Mouse (Mus musculus) forebrain, embryonic 10.5 days (tissue): ENCODE measurements around the gene Cacng8. TPM values are rescaled to one million over a fixed set of nuclear protein-coding genes. Genes with fewer than 3 reads are reported as not detected.

Source experiments
- DNase-seq: peaks from one replicate; pipeline ENCODE4 v3.0.0-alpha.2; 2017; ENCODE audit warnings: low spot score; ENCODE audit errors: extremely low spot score
- H3K27ac ChIP-seq: fragments of 300-500 bp; sonication (generic); 2 replicates; pipeline ENCODE4 v1.5.1; 2016; ENCODE audit warnings: mild to moderate bottlenecking
- H3K27me3 ChIP-seq: fragments of 300-500 bp; sonication (generic); 2 replicates; pipeline ENCODE4 v1.6.1; 2016; ENCODE audit warnings: mild to moderate bottlenecking; ENCODE audit not compliant: poor library complexity, severe bottlenecking
- H3K36me3 ChIP-seq: fragments of 300-500 bp; sonication (generic); replicated peaks from 2 replicates; pipeline ENCODE4 v1.6.1; 2016; ENCODE audit warnings: mild to moderate bottlenecking, moderate library complexity
- H3K4me1 ChIP-seq: fragments of 300-500 bp; sonication (generic); 2 replicates; pipeline ENCODE4 v1.6.1; 2016
- H3K4me3 ChIP-seq: fragments of 300-500 bp; sonication (generic); 2 replicates; pipeline ENCODE4 v1.5.1; 2016; ENCODE audit warnings: mild to moderate bottlenecking, moderate library complexity
- H3K9me3 ChIP-seq: fragments of 300-500 bp; sonication (generic); 2 replicates; pipeline ENCODE4 v1.6.1; 2016; ENCODE audit warnings: mild to moderate bottlenecking, moderate library complexity
- WGBS: fragments of 180-500 bp; shearing (Covaris S2); methylation state at CpG from one replicate; pipeline ENCODE4 v1.1.7; 2016; 5-methylcytosine and 5-hydroxymethylcytosine counted together
- polyA plus RNA-seq: library from polyadenylated mRNA; unstranded; fragments of >200 nt; fragmentation: Nextera tagmentation; extraction: Ambion mirVana; gene quantifications from 2 replicates; pipeline ENCODE4 v1.2.1, GENCODE M21; 2016

Gene Cacng8
- 6.7 and 7.1 TPM in 2 replicates for polyA plus RNA-seq

DNA sequence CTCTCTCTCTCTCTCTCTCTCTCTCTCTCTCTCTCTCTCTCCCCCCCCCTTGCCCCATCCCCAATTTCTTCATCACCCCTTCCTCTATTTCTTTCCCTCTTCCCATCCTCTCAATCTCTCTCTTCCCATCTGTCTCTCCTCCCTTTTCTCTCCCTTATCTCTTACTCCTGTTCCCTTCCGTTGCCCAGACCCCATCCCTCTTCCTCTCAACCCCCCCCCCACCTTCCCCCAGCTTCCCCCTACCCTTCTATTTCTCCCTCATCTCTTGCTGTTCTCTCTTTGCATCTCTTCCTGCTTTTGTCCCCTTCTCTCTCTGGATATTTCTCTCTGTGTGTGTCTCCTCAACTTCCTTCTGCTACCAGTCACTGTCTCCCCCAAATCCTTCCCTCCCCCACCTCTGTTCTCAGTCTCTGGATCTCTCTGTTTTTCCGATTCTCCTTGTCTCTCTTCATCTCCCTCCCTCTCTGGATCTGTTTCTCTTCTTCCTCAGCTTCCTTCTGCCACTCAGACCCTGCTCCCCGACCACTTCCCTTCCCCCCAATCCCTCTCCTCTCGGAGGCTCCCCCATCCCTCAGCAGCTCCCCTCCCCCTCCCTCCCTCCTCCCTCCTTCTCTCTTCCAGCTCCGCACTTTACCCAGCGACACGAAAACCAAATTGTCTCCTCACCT is at the start of gene Cacng8:
Cacng8 (plus strand) TSS at position 271 of the 668 bp plus-strand sequence.
- H3K4me1 ChIP-seq: peaks cover 48% of the 10 kb centered on the region
- peaks cover 6% of the 10 kb centered on the region; the same call in 1 of the 2 replicates for H3K9me3 ChIP-seq
- H3K36me3 ChIP-seq: peaks cover 19% of the 10 kb centered on the region
- no peaks in the 10 kb centered on the region for H3K27me3 ChIP-seq
- peak within 1 kb of the TSS; percentile 56 for H3K4me3 ChIP-seq
- H3K27ac ChIP-seq: peak within 1 kb of the TSS; percentile 85
- peak; percentile 34 for DNase-seq
- WGBS: under 1% methylated on average over 7 of the region's 7 CpGs

GRCm38 (mm10) chr7:3343861-3344260 is 46.6 kb upstream of the Cacng8 start:
- DNase-seq: no peak
- peaks cover 92% of the 10 kb centered on the region for H3K36me3 ChIP-seq
- H3K4me1 ChIP-seq: peaks cover 15% of the 10 kb centered on the region
- H3K4me3 ChIP-seq: no peak overlapping the region
- no peaks in the 10 kb centered on the region for H3K9me3 ChIP-seq
- 0 out of 2 replicates have a peak, but pooled peaks cover 8% of the 10 kb centered on the region for H3K27me3 ChIP-seq
- 97% methylated on average over 3 of the region's 3 CpGs for WGBS
- H3K27ac ChIP-seq: no peak overlapping the region

GRCm38 (mm10) chr7:3345301-3345700 is 45.2 kb upstream of the Cacng8 start:
- no peak overlapping the region for H3K4me3 ChIP-seq
- WGBS: 95% methylated on average over 3 of the region's 3 CpGs
- DNase-seq: no peak
- H3K9me3 ChIP-seq: no peaks in the 10 kb centered on the region
- peaks cover 15% of the 10 kb centered on the region for H3K4me1 ChIP-seq
- H3K27ac ChIP-seq: no peak overlapping the region
- peaks cover 15% of the 10 kb centered on the region; the same call in 1 of the 2 replicates for H3K27me3 ChIP-seq
- peaks cover 95% of the 10 kb centered on the region for H3K36me3 ChIP-seq

DNA sequence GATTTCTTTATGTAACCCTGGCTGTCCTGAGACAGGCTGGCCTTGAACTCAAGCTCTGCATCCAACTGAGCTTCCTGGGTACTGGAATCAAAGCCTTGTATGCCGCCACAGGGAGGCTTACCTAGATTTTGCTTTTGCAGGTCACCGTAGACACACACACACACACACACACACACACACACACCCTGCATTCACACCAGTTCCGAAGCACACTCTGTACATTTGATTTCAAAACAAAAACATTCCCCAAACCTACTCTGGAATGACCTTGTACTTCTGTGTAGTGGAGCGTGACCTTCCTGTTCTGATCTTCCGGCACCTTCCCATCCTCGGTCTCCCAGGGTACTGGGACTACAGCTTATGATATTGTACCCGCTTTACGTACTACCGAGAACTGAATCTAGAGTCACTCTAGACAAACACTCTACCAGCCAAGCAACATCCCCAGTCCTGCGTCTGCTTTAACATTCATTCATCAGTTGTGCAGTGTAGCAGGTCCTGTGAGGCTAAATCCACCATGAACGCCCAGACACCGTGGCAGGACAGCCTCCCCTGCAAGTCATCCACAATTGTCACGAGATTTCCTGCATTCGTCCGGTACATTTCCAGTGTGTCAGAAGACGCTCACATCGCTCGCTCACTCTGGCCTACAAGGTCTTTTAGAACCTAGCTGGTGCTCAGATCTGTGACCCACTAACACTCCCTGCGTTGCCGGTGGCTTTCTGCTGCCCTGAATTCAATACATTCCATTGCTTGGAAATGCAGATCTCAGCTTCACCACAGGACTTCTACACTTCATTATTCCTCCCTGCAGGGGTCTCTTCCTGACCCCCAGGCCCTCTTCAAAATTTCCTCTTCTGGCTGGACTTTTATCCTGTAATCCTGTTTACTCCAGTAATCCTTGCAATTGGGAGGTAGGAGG is 42.9 kb upstream of the Cacng8 start:
- 30% methylated on average over 20 of the region's 20 CpGs for WGBS
- no peaks in the 10 kb centered on the region for H3K9me3 ChIP-seq
- H3K27ac ChIP-seq: 0 out of 2 replicates have a peak overlapping the region, but pooled peaks have one; percentile 25
- no peak overlapping the region for H3K4me3 ChIP-seq
- peaks cover 15% of the 10 kb centered on the region; the same call in 1 of the 2 replicates for H3K27me3 ChIP-seq
- no peak for DNase-seq
- peaks cover 15% of the 10 kb centered on the region for H3K4me1 ChIP-seq
- peaks cover 92% of the 10 kb centered on the region for H3K36me3 ChIP-seq

- peaks cover 15% of the 10 kb centered on the region; the same call in 1 of the 2 replicates for H3K27me3 ChIP-seq
- peaks cover 90% of the 10 kb centered on the region for H3K36me3 ChIP-seq
- no peak for DNase-seq
- H3K4me1 ChIP-seq: peaks cover 15% of the 10 kb centered on the region
- no peak overlapping the region for H3K27ac ChIP-seq
- no peaks in the 10 kb centered on the region for H3K9me3 ChIP-seq
- WGBS: 56% methylated on average over 5 of the region's 5 CpGs
- no peak overlapping the region for H3K4me3 ChIP-seq
These were observed 42.2 kb upstream of the Cacng8 start for GRCm38 (mm10) chr7:3348326-3348725.

GRCm38 (mm10) chr7:3349775-3350174 is 40.7 kb upstream of the Cacng8 start:
- H3K36me3 ChIP-seq: peaks cover 84% of the 10 kb centered on the region
- H3K9me3 ChIP-seq: no peaks in the 10 kb centered on the region
- DNase-seq: no peak
- no peak overlapping the region for H3K27ac ChIP-seq
- WGBS: 92% methylated on average over 9 of the region's 9 CpGs
- no peak overlapping the region for H3K4me3 ChIP-seq
- H3K4me1 ChIP-seq: peaks cover 15% of the 10 kb centered on the region
- H3K27me3 ChIP-seq: peaks cover 15% of the 10 kb centered on the region; the same call in 1 of the 2 replicates

DNA sequence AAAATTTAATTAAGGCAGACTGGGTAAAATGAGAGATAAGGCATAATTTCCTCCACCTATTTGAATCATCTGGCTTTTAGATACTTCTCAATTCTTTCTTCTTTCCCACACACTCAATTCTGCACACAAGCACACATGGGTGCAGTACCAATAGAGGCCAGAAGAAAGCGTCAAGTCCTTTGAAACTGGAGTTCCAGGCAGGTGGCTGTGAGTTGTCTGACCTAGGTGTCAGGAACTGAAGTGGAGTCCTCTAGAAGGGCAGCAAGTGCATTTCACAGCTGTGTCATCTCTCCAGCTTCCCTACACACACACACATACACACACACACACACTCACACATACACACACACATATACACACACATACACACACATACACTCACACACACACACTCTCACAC is 38.9 kb upstream of the Cacng8 start:
- WGBS: 90% methylated on average over 1 of the region's 1 CpGs
- H3K36me3 ChIP-seq: peaks cover 85% of the 10 kb centered on the region
- no peak for DNase-seq

GRCm38 (mm10) chr7:3354850-3355249 is 35.6 kb upstream of the Cacng8 start:
- H3K4me1 ChIP-seq: no peaks in the 10 kb centered on the region
- H3K27me3 ChIP-seq: no peaks in the 10 kb centered on the region
- H3K27ac ChIP-seq: no peak overlapping the region
- peaks cover 79% of the 10 kb centered on the region for H3K36me3 ChIP-seq
- WGBS: 93% methylated on average over 6 of the region's 6 CpGs
- H3K4me3 ChIP-seq: no peak overlapping the region
- DNase-seq: no peak
- H3K9me3 ChIP-seq: no peaks in the 10 kb centered on the region

More for the DNA sequence above, 38.9 kb upstream of the Cacng8 start:
- peaks cover 15% of the 10 kb centered on the region for H3K4me1 ChIP-seq
- peaks cover 7% of the 10 kb centered on the region; the same call in 1 of the 2 replicates for H3K27me3 ChIP-seq
- no peaks in the 10 kb centered on the region for H3K9me3 ChIP-seq
- H3K27ac ChIP-seq: no peak overlapping the region
- H3K4me3 ChIP-seq: no peak overlapping the region

DNA sequence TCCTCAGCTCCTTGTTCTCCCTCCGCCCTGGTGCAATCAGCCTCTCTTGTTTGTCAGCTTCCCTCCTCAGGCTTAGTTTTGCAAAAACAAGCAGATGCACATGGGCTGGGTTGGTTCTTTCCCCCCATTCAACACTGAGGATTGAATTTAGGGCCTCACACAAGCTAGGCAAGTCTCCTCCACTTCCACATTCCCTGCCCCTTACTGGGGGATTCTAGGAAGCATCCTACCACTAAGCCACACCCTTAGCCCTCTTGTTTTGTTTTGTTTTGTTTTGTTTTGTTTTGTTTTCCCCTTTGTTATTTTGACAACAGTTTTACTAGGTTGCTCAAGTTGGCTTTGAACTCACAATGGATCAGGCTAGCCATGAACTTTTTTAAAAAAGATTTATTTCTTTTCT is 29.8 kb upstream of the Cacng8 start:
- peaks cover 83% of the 10 kb centered on the region for H3K36me3 ChIP-seq
- H3K4me3 ChIP-seq: no peak overlapping the region
- peaks cover 11% of the 10 kb centered on the region for H3K27me3 ChIP-seq
- 89% methylated on average over 1 of the region's 1 CpGs for WGBS
- no peak for DNase-seq
- no peak overlapping the region for H3K27ac ChIP-seq
- peaks cover 3% of the 10 kb centered on the region for H3K4me1 ChIP-seq
- no peaks in the 10 kb centered on the region for H3K9me3 ChIP-seq

DNA sequence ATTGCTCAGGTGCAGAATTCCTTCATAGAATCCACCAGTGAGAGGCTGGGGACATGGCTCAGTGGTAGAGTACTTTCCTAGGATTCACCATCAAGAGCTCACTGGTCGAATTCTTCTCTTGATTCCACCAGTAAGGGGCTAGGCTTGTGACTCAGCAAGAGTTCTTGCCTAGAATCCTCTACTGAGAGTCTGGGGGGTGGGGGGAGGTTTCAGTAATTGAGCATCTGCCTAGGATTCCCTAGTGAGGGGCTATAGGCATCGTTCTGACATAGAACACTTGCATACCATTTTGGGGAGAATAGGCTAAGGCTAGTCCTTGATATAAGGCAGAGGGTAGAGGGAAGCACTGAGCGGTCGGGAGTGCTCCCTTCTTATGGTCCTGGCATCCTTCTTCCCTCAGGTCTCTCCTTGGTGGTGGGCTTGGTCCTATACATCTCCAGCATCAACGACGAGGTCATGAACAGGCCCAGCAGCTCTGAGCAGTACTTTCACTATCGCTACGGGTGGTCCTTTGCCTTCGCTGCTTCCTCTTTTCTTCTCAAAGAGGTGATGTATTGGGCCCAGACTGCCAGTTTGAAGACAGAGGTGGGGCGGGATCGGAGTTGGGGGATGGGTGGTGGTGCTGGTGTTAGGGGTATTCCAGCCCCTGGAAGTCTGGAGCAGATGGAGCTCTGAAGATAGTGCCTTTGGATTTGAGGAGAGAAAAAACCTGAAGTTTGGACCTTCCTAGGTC is 24.8 kb upstream of the Cacng8 start:
- DNase-seq: no peak
- H3K27ac ChIP-seq: no peak overlapping the region
- WGBS: 36% methylated on average over 11 of the region's 11 CpGs
- peaks cover 55% of the 10 kb centered on the region for H3K36me3 ChIP-seq
- H3K4me1 ChIP-seq: peaks cover 26% of the 10 kb centered on the region
- H3K4me3 ChIP-seq: no peak overlapping the region
- H3K9me3 ChIP-seq: no peaks in the 10 kb centered on the region
- H3K27me3 ChIP-seq: peaks cover 40% of the 10 kb centered on the region

DNA sequence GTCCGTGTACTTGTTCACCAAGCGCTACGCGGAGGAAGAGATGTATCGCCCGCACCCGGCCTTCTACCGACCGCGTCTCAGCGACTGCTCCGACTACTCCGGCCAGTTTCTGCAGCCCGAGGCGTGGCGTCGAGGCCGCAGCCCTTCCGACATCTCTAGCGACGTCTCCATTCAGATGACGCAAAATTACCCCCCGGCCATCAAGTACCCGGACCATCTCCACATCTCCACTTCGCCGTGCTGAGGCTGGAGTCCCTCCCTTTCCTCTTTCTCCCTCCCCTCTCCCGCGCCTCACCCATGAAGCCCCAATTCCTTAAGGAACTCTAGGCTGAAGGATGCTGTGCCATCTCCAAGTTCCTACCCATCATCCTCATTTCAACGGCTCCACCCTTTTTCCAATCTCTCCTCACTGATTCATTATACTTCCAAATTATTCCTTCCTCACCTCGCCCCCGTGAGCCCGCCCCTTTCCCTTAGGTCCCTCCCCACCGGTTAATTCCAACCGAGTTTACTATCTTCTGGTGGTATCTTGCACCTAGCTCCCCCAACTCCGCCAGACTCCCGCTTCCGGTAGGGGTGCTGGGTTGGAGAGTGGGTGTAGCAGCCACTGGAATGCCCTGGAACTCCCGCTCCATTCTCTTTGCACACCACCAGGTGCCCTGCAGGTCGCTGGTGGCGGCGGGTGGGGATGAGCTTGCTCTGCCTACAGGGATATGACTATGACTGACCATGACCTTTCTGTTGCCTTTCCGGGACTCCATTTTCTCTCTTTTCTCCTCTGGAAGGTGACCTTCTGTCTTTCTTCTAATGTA is 23.6 kb upstream of the Cacng8 start:
- Histone ChIP-seq H3K4me1 (peaks cover 26% of the 10 kb centered on the region), H3K27ac (no peak overlapping the region), H3K9me3 (no peaks in the 10 kb centered on the region), H3K27me3 (peaks cover 40% of the 10 kb centered on the region), H3K4me3 (no peak overlapping the region), H3K36me3 (peaks cover 45% of the 10 kb centered on the region)
- WGBS: 12% methylated on average over 42 of the region's 42 CpGs
- DNase-seq: no peak
